Mouse (Mus musculus) lung, adult 18-20 months (tissue): ENCODE results near the gene Gpr156.
"Not testable (repeated sequence)": the region's sequence is repeated elsewhere in the genome, so short reads cannot be mapped to it uniquely, and the experiment has no call there.

Experiments
- DNase-seq, 2 experiments: peaks; one replicate each; pipeline ENCODE4 v3.0.0; 2022; ENCODE audit warnings: mixed read lengths in 2 of 2

The Gpr156 gene

DNA sequence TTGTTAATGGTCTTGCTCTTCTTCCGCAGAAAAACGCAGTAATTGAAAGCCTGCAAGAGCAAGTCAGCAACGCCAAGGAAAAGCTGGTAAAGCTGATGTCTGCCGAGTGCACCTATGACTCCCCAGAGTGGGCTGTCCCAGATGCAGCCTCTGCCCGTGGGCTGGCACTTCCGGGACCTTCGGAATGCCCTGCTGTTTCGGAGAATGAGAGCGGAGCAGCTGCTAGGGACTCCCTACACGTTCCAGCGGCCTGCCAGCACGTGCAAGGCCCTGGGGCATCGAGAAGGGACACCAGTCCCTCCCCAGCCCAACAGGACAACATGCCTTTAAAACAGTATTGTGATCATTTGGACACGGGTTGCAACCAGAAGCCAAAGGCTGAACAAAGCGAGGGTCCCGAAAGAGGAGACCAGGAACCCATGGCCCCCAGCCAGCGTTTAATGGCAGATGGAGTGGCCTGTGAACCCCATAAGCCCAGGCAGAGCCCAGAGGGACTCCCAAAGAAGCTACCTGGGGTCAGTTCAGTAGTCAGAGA, 88.3 kb downstream of the Gpr156 start:
- DNase-seq, result no peak

DNA sequence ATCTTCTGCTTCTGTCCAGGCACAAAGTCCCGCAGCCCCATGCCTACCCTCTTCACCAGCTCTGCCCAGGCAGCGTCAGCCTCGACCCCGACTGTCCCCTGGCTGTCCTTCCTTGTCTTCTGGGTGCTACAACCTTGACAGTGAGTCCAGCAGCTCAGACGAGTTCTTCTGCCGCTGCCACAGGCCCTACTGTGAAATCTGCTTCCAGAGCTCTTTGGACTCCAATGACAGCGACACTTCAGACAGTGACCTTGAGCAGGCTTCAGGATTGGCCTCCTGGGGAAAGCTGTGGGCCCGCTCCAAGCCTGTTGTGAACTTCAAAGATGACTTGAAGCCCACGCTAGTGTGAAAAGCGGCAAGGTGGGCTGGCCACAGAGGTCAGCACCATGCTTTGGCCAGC, 89.2 kb downstream of the Gpr156 start:
- no peak for DNase-seq

DNA sequence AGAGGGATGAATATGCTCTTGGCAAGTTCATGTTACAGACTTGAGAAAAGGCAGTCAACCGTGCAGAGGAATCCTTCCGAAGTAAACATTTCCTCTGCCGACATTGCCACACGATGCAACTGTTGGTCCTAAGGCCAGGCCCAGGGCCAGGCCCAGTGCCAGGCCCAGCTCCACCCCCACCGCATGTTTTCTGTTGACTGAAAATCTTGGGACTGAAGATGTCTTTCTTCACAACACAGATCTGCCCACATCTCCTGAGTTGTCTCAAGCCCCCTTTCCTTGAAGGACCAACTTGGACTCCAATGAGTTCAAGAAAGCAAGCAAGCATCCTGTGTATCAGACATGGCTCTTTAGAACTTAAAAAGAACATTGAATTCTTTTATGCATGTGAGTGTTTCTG, 92.1 kb downstream of the Gpr156 start:
- DNase-seq, result no peak

DNA sequence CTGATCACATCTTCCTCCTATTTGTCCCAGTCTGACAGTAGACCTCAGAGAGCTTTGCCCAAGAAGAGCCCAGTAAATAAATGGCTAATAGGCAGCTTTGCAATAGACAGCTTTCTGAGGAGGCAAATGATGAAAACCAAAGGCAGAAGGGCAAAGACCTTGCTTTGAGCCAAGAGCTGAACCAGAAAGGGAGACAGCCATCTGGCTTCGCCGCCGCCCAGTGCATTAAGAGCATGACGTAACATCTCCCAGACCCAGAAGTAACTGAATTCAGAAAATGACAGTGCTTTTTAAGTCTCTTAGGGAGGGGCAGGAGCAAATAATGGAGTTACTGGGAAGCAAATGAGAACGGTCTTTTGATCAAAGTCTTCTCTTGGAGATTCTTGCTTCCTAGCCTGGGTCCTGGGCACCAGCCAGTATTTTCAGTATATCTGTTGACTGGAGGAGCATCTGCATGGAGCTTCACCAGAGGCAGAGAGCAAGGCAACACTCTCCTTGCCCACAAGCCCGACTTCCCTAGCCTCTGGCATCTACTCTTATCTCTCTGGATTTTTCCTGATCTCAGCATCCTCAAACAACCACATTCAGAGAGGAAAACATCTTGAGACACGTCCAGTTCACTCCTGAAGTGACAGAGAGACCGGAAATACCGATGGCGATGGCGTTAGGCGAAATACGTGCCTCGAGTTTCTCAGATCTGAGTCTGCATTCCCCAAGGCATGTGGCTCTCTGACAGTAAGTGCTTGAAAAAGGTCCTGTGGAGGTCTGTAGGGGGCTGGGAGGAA, 92.9 kb downstream of the Gpr156 start:
- no peak for DNase-seq

DNA sequence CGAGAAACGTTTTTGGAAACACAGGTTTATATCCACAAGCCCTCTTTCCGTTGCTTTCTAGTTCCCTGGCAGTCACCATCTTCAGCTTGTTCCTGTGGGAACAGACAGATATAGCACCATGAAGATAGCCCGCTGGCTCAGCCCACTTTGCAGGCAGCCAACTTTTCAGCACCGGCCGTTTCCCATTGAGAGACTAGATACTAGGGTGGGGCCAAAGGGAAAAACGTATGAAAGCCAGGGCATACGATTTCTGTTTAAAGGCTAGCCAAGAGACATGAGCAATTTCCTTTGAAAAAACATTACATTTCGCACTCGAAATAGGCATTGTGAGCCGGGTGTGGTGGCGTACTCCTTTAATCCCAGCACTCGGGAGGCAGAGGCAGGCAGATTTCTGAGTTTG, 95.2 kb downstream of the Gpr156 start:
- DNase-seq, result no peak

DNA sequence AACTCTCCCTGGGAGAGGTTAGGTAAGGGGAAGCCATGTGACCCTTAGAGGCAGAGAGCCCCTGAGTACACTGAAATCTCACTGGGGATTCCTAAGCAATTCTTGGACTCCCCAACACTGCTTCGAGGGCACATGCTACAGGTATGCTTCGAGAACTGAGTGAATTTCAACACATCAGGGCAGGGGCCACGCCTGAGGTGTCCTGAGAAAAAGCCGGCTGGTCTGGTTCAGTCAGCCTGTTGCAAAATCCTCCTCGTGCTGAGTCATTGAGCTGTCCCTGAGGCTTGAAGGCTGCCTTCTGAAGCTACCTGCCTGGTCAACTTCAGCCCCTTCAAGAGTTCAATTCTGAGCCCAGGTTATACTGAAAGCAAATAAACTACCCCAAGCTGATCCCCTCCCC, 96.1 kb downstream of the Gpr156 start:
- peak; percentile 88 to 93 for DNase-seq

DNA sequence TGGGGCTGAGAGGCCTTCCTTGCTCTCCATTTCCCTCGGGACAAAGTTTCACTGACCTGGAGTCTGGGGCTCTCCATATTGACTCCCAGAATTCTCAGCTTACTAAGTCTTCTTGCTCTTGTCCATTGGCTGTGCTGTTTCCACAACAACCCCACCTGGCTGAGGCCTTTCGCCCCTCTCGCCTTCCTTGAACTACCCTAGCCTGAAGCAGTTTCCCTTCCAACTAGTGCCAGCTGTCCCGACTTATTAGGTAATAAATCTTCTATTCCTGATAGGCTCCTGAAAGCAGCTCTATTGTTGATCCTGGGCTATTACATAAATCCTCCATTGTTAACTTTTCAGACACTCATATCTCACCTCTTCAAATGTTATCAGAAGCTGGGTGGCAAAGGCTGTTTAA, 96.6 kb downstream of the Gpr156 start:
- DNase-seq, result peak; percentile 50 to 55

DNA sequence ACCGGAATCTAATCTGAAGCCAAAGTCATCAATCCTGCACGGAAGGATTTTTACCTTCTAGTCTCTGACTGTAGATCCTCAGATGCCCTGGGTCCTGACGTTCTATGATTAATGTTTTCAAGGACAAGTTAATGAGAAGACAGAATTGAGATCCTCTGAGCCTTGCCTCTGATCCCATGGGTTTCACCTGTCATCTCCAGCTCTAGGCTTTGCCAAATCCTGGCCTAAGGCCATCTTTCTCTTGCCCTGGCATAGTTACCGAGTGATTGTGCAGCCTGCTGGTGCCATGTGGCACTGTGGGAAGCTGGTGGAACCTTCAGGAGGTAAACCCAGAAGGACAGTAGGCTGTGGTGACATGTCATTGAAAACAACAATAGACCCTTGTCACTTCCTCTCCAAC, 98.7 kb downstream of the Gpr156 start:
- no peak for DNase-seq

DNA sequence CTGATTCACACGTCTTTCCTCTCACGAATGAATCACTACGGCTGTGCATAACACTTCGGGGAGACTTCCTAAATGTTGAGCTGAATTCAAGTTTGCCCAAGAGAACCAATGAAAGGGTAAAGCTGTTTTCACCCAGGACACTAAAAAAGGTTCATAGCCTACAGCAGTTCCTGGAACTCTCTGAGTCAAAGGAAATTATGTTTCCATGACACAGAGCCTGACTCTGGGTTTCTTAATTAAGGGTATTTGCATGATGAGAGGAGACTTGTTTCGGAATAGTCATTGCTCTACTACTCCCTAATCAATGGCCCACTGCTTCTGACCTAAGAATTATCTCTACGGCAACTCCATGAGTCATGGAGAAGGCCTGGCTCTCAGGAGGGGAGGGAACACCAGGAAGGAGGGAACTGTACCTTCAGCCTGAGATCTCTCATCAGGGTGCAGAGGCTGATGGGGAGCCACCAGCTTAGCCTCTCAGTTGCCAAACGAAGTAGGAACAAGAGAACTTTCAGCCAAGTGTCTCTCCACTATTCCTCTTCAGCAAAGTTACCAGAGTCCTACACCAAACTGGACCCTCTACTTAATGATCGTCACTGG, 100.7 kb downstream of the Gpr156 start:
- DNase-seq, result no peak

DNA sequence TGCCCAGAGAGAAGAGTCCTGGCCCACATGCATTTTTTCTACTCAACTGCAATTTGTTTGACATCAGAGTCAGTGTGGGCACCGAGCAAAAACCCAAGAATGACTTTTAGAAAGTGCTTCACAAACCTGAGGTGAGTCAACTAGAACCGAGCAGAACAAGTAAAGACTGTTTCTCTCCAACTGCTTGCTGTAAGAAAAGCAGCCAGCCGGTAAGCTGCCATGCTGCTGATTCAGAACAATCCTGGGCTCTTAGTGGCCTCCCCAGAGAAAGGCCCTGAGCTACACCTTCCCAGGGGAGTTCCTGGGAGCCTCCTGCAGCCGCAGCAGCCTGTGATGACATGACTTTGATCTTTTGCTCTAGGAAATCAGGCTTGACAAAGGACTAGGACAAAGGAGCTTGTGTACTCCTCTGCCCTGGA, 101.7 kb downstream of the Gpr156 start:
- DNase-seq, result no peak

DNA sequence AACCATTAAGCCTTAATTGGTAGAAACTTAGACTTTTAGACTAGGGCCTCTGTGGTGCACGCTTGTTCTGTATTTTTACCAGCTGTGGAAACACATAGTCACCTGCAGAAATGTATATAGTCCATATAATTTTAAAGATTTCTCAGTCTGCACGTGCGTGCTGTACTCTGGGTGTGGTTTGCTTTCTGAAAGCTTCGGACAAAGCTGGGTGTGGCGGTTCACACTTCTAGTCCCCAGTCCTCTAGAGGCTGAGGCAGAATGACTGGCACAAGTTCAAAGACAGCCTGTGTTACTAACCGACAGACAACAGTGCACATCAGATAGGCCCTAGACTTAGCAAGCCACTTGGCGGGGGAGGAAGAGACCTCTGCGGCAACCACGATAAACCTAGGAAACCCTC, 116.3 kb downstream of the Gpr156 start:
- peak in 1 of 2 experiments; percentile 33 for DNase-seq

DNA sequence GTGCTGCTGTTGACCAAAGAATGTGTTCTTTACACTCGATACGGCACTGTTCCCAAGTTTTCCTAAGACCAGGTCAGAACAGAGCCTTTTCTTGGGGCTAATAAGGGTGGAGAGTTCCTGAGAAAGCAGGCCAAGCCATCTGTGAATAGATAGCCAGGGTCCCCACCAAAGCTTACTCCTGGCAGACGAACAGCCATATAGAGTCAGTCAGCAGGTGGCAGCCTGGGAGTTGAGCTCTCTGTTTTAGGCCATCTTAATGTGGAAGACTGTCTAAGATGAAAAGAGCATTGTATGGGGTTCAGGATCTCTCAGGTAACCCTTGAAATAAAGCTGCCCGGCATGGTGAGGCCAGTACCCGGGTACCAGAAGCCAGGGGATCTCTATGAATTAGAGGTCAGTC, 116.8 kb downstream of the Gpr156 start:
- no peak for DNase-seq

DNA sequence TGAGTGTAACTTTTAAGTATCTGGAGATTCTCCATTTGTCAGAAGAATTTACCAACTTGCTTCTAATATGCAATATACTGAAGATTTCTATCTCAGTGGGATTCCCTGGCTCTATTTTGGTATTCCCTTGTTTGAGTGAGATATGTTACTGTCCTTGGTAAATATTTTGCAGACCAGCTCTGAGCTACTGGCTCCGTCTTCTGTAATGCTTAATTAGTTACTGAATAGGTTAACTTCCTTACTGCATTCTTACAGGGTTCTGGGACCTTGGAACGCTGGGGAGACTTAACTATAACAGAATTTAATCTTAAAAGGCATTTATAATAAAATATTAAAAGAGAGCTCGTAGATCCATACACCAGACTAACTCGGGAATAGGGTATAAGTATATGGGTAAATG, 121.8 kb downstream of the Gpr156 start:
- DNase-seq, result not testable (repeated sequence)

DNA sequence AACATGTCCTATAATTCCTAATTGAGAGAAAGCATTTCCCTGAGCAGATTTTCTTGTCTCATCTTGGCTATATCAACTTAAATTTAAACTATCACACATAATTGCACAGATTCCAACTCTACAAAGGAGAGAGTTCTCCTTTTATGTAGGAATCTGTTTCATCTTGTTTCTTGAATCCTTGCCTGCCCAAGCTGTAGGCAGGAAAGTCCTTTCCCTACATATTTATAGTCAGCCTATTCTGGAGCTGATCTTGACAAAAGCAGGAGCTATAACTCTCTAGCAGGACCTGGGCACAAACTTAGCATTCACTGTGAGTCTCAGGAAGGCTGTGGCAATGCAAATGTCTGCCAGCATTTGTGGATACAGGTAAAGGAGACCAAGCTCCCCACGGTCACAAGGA, 125.9 kb downstream of the Gpr156 start:
- DNase-seq, result no peak

DNA sequence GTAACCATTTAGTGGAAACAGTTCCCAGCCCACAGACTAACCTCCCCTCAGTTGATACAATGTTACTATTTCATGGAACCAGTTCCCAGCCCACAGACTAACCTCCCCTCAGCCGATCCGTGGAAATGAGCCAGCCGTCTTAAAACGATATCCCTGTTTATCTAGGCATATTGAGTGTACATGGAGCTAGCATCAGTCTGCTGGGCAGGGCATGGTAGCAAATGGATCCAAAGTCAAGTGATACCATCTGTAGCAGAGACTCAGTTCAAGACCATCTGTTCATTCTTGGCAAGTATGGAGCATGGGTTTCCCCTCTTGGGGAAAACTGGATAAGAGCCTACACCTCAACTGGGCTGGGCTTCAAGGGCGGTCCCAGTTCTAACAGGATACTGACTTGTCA, 128.3 kb downstream of the Gpr156 start:
- no peak for DNase-seq

DNA sequence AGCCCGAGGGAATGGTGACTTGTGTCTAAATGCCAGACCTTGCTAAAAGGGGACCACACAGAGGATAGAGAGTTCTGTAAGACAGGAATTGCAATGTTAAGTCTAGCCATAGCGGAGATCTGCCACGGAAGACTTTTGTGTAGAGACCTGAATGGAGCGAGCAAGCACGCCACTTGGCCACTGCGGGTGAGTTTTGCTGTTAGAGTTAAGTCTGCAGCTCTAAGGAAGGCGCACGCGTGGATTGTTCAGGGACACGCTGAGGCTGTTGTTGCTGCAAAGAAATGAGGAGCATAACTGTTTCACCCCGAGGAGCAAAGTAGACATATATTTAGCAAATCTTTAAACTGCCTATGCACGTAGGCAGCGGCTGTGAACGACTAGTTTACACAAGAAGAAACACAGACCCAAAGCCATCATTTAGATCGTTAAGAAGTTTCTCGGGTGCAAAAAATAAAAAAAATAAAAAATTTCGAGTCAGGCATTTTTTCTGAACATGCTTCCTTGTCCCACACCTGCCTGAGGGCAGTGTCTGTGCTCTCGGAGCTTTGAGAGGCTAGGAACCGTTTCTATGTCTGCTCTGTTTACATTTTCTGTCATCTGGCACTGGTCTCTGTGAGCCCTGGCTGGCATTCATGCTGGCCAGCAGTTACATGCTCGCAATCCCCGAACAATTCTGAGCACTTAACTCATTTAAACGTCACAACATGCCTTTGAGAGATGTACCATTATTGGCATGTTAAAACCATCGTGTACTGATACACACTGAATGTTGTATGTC, 131.7 kb downstream of the Gpr156 start:
- peak; percentile 7 to 47 for DNase-seq
